Mouse (Mus musculus): ENCODE measurements around the gene Riok1.

Gene Riok1

DNA sequence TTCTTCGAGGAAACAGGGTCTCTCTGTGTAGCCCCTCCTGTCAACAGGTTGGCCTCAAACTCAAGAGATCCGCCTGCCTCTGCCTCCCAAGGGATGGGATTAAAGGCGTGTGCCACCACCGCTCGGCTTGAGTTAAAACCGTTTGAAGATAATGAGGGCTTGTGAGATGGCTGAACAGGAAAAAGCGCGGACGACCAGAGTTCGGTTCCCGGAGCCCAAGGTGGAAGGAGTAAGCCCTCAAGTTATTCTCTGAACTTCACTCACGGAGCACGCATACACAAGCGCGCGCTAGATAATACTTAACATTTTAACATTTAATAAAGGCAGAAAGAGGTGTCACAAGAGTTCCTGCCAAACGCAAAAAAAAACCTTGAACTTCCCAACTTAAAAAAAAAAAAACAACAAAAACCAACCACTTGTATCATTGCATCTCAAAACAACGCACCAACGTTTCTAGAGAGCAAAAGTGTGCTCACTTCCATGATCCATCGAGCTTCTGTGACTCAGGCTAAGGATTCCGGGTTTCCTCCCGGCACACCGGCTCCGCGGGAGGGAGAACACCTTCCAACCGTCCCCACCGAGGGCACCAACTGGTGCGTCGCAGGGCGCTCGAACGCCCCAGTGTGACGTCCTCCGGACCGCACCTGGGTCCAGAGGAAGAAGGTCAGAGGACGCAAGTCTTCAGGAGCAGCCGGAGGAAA is at the start of gene Riok1:
Riok1 (plus strand) TSS at position 653 of the 701 bp plus-strand sequence.
- in situ Hi-C loops (cut with MseI, MboI): no loop called here

GRCm38 (mm10) chr13:37989701-37990100 is 47.1 kb upstream of the Riok1 start:
- in situ Hi-C loops (cut with MseI, MboI): no loop called here

GRCm38 (mm10) chr13:37992638-37993371 is 44.0 kb upstream of the Riok1 start:
- in situ Hi-C loops (cut with MseI, MboI): no loop called here

DNA sequence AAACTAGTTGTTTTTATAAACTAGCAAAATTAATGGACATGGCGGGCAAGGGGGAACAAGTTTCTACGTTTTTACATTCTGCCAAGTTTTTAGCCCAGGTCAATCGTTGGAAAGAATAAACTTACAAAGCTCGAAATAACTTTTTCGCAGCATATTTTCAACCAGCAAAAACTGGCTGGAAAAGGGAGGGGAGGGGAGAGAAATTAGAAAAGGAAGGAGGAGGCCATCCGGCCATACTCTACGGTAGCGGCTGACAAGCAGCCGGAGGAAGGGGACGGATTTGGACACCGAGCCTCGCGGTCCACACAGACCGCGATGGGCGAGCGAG is 43.5 kb upstream of the Riok1 start:
- in situ Hi-C loops (cut with MseI, MboI): no loop called here

DNA sequence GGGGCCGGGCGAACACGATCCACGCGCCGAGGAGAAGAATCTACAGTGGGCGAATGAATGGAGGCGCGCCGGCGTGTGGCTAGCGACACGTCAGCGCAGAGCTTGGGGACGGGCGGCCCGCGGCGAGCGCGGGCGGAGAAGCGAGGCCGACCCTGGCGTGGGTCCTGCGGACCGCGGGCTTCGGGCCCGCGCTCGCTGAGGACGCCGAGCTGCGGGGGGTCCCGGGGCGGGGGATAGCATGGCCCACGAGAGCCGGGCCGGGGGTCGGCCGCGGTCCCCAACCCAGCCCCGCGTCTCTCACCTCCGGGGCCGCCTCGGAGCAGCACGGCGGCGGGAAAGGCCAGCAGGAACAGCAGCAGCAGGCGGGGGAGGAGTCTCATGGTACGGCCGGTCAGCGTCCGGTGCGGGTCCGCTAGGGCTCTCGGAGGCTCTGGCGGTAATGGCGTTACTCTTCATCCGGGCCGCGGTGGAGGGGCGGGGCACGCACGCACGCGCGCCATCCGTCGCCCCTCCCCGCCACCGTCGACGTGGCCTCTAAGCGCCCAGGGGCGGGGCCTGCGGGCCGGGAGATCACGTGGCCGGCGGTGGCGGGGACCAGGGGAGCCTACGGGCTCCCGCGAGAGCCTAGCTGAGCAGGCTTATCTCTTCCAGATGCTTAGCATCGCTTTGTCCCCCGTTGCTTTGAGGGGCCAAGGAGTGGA is 42.9 kb upstream of the Riok1 start, which contains the start of gene Ssr1:
Ssr1 (minus strand) TSS at position 514 of the 701 bp plus-strand sequence.
- in situ Hi-C loops (cut with MseI, MboI): no loop called here

DNA sequence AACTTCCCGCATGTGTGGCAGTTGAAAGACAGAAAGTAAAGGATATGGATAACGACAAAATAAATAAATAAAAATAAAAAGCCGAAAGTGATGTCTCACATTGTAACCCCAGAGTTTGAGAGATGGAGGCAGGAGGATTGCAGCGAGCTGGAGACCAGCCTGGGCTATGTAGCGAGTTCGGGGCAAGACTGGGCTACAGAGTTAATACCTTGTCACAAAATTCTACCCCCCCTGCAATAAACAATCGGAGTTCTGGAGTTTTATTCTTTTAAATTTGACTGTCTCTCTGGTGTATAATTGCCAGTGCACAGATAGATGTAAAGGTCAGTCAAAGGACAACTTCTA is 42.4 kb upstream of the Riok1 start:
- in situ Hi-C loops (cut with MseI, MboI): no loop called here

- in situ Hi-C loops (cut with MseI, MboI): no loop called here
Observed at GRCm38 (mm10) chr13:37999713-38000112, 37.1 kb upstream of the Riok1 start.

- in situ Hi-C loops (cut with MseI, MboI): no loop called here
Observed at GRCm38 (mm10) chr13:38002461-38002860, 34.3 kb upstream of the Riok1 start.

GRCm38 (mm10) chr13:38007972-38008371 is 28.8 kb upstream of the Riok1 start:
- in situ Hi-C loops (cut with MseI, MboI): no loop called here

- in situ Hi-C loops (cut with MseI, MboI): no loop called here
Observed at GRCm38 (mm10) chr13:38009721-38010408, 26.9 kb upstream of the Riok1 start.

DNA sequence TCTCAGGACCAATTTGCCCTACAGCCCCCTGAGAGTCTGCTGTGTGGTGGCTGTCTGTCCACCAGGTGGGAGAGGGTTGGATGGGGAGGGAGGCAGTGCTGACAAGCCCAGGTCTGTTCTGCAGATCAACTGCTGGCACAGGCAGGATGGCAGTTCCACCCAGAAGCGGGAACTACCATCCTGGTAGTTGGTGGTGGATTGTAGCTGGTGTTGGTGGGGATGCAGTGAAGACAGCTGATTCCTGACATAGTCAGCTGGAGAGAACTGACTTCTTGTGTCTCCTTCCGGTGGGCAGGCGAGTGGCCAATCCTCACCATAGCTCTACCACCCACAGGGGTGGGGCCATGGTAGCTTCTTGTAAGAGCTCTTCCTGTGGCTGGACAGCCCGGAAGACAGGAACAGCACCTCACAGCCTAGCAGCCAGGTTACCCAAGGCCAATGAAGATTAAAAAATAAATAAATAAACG is 26.3 kb upstream of the Riok1 start:
- in situ Hi-C loops (cut with MseI, MboI): no loop called here

DNA sequence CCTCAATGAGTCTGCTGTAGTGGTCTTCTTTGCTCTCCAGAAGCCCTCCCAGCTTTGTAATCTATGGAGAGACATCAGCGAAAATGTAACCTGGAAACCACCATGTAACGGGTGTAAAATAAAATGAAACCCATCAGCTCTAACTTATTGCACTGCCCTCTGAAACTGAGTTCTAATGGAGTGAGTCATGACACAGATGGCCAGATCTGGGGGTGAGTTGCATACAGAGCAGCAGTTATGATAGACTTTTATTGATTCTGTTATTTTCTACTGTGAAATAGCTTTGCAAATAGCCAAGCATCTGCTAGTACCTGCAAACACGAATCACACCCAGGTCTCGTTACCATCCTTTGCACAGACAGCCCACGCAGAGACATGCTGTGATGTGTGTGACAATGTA is 24.4 kb upstream of the Riok1 start:
- in situ Hi-C loops (cut with MseI, MboI): no loop called here

DNA sequence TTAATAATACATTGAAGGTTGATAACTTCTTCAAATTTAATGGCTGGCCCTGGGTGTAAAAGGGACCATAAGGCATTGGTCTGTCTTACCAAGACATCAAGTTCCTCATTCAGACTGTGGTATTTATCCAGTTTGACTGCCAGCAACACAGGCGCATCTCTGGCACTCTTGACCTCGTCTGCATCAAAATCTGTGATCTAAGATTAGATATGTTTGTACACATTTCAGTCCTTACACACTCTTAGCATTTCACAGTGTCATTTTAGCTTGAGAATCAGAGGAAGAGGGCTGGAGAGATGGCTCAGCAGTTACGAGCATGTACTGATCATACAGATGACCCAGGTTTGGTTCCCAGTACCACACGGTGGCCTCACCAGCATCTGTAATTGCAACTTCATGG is 21.2 kb upstream of the Riok1 start:
- in situ Hi-C loops (cut with MseI, MboI): no loop called here

GRCm38 (mm10) chr13:38018791-38019190 is 18.0 kb upstream of the Riok1 start:
- in situ Hi-C loops (cut with MseI, MboI): no loop called here

DNA sequence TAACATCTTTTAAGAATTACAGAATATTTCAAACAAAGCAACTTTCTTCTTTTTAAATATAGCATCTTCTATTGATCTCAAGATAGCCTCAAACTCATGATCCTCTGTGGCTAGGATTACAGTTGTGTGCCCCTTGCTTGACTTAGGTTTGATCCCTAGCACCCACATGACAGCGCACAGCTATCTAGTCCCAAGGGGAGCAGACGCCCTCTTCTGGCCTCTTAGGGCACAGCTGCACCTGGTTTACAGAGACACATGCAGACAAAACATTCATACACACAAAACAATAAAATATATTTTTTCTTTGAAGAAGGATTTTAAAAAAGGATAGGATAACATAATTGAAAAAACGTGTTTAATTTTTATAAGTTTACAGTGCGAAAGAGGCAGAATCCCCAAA is 10.9 kb upstream of the Riok1 start:
- in situ Hi-C loops (cut with MseI, MboI): no loop called here

DNA sequence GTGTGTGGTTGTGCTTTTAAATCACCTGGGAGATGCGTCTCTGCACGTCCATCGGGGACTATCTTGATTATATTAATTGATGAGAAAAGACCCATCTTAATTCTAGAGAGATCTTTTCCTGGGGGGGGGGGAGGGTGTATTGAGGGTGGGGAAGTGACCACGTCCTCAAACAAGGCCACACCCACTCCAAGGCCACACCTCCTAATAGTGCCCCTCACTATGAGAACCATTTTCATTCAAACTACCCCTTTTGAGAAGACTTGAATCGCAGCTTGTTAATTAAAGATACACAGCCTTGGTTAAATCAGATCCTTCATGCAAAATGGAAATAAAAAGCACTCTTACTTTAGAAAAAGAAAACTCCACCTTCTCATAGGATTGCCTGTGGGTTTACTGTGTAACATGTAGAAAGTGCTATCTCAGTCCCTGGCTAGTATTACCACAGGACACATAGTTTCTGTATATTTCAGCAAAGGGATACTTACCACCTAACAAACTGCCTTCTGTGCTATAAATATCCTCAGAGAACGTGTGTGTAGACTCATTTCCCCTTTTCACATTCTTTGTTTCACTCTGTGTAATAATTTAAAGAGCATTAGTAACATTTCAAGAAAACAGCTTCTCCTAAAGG is 9.1 kb upstream of the Riok1 start:
- in situ Hi-C loops (cut with MseI, MboI): no loop called here

GRCm38 (mm10) chr13:38028407-38028806 is 8.4 kb upstream of the Riok1 start:
- in situ Hi-C loops (cut with MseI, MboI): no loop called here

DNA sequence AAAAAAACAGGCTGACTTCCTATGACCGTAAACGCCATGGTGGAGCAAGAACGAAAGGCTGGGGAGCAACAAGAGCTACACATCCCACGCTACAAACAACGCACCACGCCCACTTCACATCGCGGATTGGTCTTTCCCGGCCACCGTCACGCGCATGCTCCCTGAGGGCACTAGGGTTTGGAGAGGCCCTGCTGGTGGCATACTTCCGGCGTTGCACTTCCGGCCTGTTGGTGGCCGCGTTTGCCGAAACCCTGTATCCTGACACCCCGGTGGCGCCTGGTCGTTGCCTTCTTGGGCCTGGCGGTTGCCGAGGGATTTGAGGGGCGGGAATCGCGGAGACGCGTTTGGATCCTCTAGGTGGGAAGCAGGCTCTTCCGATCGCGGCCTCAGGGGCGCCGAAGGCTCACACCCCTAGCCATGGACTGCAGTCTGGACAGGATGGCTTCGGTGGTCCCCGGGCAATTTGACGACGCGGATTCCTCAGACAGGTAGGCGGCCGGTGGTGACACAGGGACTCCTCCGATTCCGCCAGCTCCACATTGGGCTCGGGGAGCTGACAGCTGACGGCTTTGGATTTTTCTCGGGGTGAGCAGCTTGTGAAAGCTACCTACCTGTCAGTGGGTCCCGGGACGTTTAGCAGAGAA is 371 bp downstream of the Riok1 start, which contains the start of gene Cage1:
Cage1 (minus strand) TSS at position 26 of the 644 bp plus-strand sequence.
- in situ Hi-C loops (cut with MseI, MboI): no loop called here

DNA sequence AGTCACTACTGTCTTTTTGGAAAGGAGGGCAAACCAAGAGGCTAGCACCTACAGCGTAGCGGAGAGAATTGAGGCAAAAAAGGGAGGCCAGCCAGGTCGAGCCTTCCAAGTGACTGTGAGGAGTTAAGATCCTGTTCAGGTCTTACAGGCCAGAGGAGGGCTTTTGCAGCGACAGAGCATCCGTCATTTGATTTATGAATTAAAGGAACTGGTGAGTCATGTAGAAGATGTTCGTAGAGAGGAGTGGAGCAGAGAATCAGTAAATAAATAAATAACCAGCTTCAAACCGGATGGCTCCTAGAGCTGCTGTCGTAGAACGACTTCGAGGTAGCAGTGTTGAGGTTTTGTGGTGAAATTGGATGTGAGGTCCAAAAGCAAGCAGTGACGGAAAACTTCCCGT is 1.0 kb downstream of the Riok1 start:
- in situ Hi-C loops (cut with MseI, MboI): no loop called here

- in situ Hi-C loops (cut with MseI, MboI): loop anchor here in 1 of 2 experiments (25.0 kb wide), 1 partner anchor 137 kb away; no protein-coding TSS in a partner anchor
Observed at GRCm38 (mm10) chr13:38049888-38050287, 13.1 kb downstream of the Riok1 start.

DNA sequence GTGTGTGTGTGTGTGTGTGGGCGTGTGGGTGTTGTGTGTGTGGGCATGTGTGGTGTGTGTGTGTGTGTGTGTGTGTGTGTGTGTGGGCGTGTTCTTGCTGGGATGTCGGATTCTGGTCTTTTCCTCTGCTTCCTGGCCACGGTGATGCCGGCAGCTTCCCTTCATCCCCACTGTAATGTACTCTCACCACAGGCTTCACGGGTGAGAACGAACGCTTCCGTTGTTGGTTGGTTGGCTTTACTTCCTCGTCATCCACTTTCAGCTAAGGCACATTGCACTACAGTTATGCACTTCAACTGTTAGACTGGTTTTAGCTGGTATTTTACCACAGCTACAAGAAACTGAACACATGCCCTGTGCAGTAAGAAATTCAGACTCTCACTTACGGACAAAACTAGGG is 25.9 kb downstream of the Riok1 start:
- in situ Hi-C loops (cut with MseI, MboI): loop anchor here in 1 of 2 experiments (25.0 kb wide), 1 partner anchor 125 kb away; no protein-coding TSS in a partner anchor

Data from mouse trophoblast stem cell (cell line).